Mouse (Mus musculus): ENCODE results near the gene Slfn2.

- TF ChIP-seq CTCF (IDR thresholded peaks at IDR 0.05; ENCODE audit: extremely low read depth, insufficient read depth, low read length) (no peak), POLR2A (IDR thresholded peaks at IDR 0.05; ENCODE audit: extremely low read depth, insufficient read depth, low read length) (no peak)
Measured at GRCm38 (mm10) chr11:83041000-83041399, 23.9 kb upstream of the Slfn2 start.
